Mouse (Mus musculus) stomach, embryonic 16.5 days (tissue): ENCODE data around the gene Crk. TPM values are rescaled to one million over a fixed set of nuclear protein-coding genes. Genes with fewer than 3 reads are reported as not detected.
A peak's percentile ranks its signal among the peaks of the same experiment; 100 is the strongest.

Experiments
- ATAC-seq: fragments of 200-750 bp; cut with Nextera tagmentation; 2 replicates; pipeline ENCODE4 v1.8.0; 2017; ENCODE audit warnings: moderate number of reproducible peaks, moderate TSS enrichment; ENCODE audit not compliant: insufficient read depth, low FRiP score
- H3K27ac ChIP-seq: fragments of 300-500 bp; sonication (generic); 2 replicates; pipeline ENCODE4 v1.5.1; 2014; ENCODE audit warnings: low read length
- H3K27me3 ChIP-seq: fragments of 300-500 bp; sonication (generic); 2 replicates; pipeline ENCODE4 v1.6.1; 2014; ENCODE audit warnings: low read length, control low read depth, mixed read lengths; ENCODE audit not compliant: control insufficient read depth, insufficient read depth
- H3K36me3 ChIP-seq: fragments of 300-500 bp; sonication (generic); 2 replicates; pipeline ENCODE4 v1.6.1; 2014; ENCODE audit warnings: low read length; ENCODE audit not compliant: control insufficient read depth, insufficient read depth
- H3K4me1 ChIP-seq: fragments of 300-500 bp; sonication (generic); 2 replicates; pipeline ENCODE4 v1.6.1; 2014; ENCODE audit warnings: low read length, control low read depth, mixed read lengths; ENCODE audit not compliant: control insufficient read depth, insufficient read depth
- H3K4me2 ChIP-seq: fragments of 300-500 bp; sonication (generic); 2 replicates; pipeline ENCODE4 v1.6.1; 2014; ENCODE audit warnings: low read depth, low read length, mixed read lengths
- H3K4me3 ChIP-seq: fragments of 300-500 bp; sonication (generic); replicated peaks from 2 replicates; pipeline ENCODE4 v1.5.1; 2014; ENCODE audit warnings: mild to moderate bottlenecking, low read length
- H3K9ac ChIP-seq: fragments of 300-500 bp; sonication (generic); 2 replicates; pipeline ENCODE4 v1.6.1; 2014; ENCODE audit warnings: low read length
- H3K9me3 ChIP-seq: fragments of 300-500 bp; sonication (generic); replicated peaks from 2 replicates; pipeline ENCODE4 v1.6.1; 2016; ENCODE audit warnings: low read length, control low read depth; ENCODE audit not compliant: control insufficient read depth
- WGBS: fragments of 180-500 bp; shearing (Covaris S2); extraction: QIAGEN DNeasy Blood & Tissue Kit; methylation state at CpG from one replicate; pipeline ENCODE4 v1.1.7; 2014; 5-methylcytosine and 5-hydroxymethylcytosine counted together
- polyA plus RNA-seq: library from polyadenylated mRNA; unstranded; fragments of >200 nt; fragmentation: Nextera tagmentation; extraction: Ambion mirVana; gene quantifications from 2 replicates; pipeline ENCODE4 v1.2.1, GENCODE M21; 2015

Crk gene
- polyA plus RNA-seq, 1 experiment from 2014 or later = 107 TPM

- no peak for ATAC-seq
- H3K27ac ChIP-seq = peak overlapping the region; percentile 64; the same call in 1 of the 2 replicates
- 59% methylated on average over 6 of the region's 6 CpGs for WGBS
- H3K4me1 ChIP-seq = peaks cover 22% of the 10 kb centered on the region
- H3K4me3 ChIP-seq = no peak overlapping the region
- H3K36me3 ChIP-seq = no peaks in the 10 kb centered on the region
- H3K9me3 ChIP-seq = no peaks in the 10 kb centered on the region
- no peak overlapping the region for H3K4me2 ChIP-seq
- 0 out of 2 replicates have a peak overlapping the region, but pooled peaks have one; percentile 20 for H3K9ac ChIP-seq
- no peaks in the 10 kb centered on the region for H3K27me3 ChIP-seq
Measured at GRCm38 (mm10) chr11:75647681-75648211, 31.3 kb upstream of the Crk start.

- 64% methylated on average over 4 of the region's 4 CpGs for WGBS
- Histone ChIP-seq H3K27ac (peak overlapping the region; percentile 53), H3K36me3 (no peaks in the 10 kb centered on the region), H3K9ac (no peak overlapping the region), H3K4me1 (peaks cover 30% of the 10 kb centered on the region), H3K27me3 (no peaks in the 10 kb centered on the region), H3K4me3 (no peak overlapping the region), H3K4me2 (no peak overlapping the region), H3K9me3 (no peaks in the 10 kb centered on the region)
- no peak for ATAC-seq
Measured at GRCm38 (mm10) chr11:75649155-75649561, 29.9 kb upstream of the Crk start.

DNA sequence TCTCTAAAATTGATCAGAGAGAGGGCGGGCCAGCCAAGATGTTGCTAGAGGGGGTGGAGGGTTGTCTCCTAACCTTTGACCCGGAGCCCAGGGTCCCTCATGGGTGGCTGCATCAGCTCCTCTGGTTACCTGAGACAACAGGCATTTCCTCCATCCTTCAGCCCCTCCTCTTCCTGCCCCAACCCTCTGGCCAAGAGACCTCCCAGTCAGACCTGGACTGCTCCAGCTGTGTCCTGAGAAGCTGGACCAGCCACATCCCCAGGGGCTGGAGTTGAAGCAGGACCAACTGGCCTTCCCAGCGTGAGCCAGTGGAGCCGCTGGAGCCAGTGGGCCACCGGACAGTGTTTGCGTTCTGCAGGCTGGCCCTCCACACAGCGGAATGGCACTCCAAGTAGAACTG is 28.7 kb upstream of the Crk start, which contains the start of gene Myo1c:
Myo1c (plus strand) TSS at position 194 of the 400 bp plus-strand sequence.
- Histone ChIP-seq H3K9ac (peak within 1 kb of the TSS; percentile 92), H3K4me3 (peak within 1 kb of the TSS; percentile 80), H3K4me2 (peak within 1 kb of the TSS; percentile 84), H3K36me3 (no peaks in the 10 kb centered on the region), H3K9me3 (no peaks in the 10 kb centered on the region), H3K27ac (peak within 1 kb of the TSS; percentile 97), H3K27me3 (no peaks in the 10 kb centered on the region), H3K4me1 (peaks cover 41% of the 10 kb centered on the region)
- ATAC-seq = no peak
- 75% methylated on average over 7 of the region's 7 CpGs for WGBS

DNA sequence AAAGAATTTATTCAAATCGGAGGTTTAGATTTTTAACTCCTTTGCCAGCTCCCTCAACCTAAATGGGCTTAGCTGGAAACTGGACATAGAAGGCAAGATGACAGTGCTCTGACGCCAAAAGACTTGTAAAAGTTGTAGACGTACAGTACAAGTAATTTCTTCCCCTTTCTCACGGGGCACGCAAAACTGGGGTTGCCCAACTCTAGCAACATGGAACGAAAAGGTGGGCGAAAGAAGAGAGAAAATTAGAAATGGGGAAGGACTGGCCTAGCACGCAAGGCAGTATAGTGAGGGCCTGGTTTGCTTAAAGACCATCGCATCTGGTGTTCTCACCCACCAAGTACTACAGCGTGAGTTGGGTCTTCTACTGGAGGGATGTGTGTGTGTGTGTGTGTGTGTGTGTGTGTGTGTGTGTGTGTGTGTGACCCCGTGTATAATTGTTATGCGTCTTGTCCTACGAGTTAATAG is 28.1 kb upstream of the Crk start:
- WGBS = 44% methylated on average over 13 of the region's 13 CpGs
- H3K4me3 ChIP-seq = peak overlapping the region; percentile 80
- H3K4me1 ChIP-seq = peaks cover 42% of the 10 kb centered on the region
- H3K27me3 ChIP-seq = no peaks in the 10 kb centered on the region
- peak overlapping the region; percentile 84 for H3K4me2 ChIP-seq
- H3K27ac ChIP-seq = peak overlapping the region; percentile 97
- H3K9ac ChIP-seq = peak overlapping the region; percentile 92
- no peaks in the 10 kb centered on the region for H3K36me3 ChIP-seq
- H3K9me3 ChIP-seq = no peaks in the 10 kb centered on the region
- no peak for ATAC-seq

GRCm38 (mm10) chr11:75651426-75652221 is 27.4 kb upstream of the Crk start:
- Histone ChIP-seq H3K9ac (peak overlapping the region; percentile 92), H3K4me1 (peaks cover 45% of the 10 kb centered on the region), H3K27ac (peak overlapping the region; percentile 97), H3K27me3 (no peaks in the 10 kb centered on the region), H3K4me2 (peak overlapping the region; percentile 84), H3K4me3 (peak overlapping the region; percentile 80), H3K36me3 (no peaks in the 10 kb centered on the region), H3K9me3 (no peaks in the 10 kb centered on the region)
- ATAC-seq = peak; percentile 78
- WGBS = under 1% methylated on average over 54 of the region's 54 CpGs

GRCm38 (mm10) chr11:75652222-75652941 is 26.7 kb upstream of the Crk start:
- H3K9me3 ChIP-seq = no peaks in the 10 kb centered on the region
- WGBS = 31% methylated on average over 20 of the region's 20 CpGs
- H3K4me2 ChIP-seq = peak overlapping the region; percentile 84
- peak overlapping the region; percentile 80 for H3K4me3 ChIP-seq
- H3K4me1 ChIP-seq = peaks cover 51% of the 10 kb centered on the region
- no peak for ATAC-seq
- no peaks in the 10 kb centered on the region for H3K36me3 ChIP-seq
- peak overlapping the region; percentile 92 for H3K9ac ChIP-seq
- peak overlapping the region; percentile 97 for H3K27ac ChIP-seq
- H3K27me3 ChIP-seq = no peaks in the 10 kb centered on the region

- H3K4me1 ChIP-seq = peaks cover 51% of the 10 kb centered on the region
Measured at GRCm38 (mm10) chr11:75652942-75653684, 25.9 kb upstream of the Crk start.

GRCm38 (mm10) chr11:75653781-75654470 is 25.1 kb upstream of the Crk start:
- Histone ChIP-seq H3K4me2 (peak overlapping the region; percentile 87), H3K9ac (peak overlapping the region; percentile 78), H3K27ac (peak overlapping the region; percentile 91), H3K4me1 (peaks cover 51% of the 10 kb centered on the region), H3K36me3 (no peaks in the 10 kb centered on the region), H3K27me3 (no peaks in the 10 kb centered on the region), H3K4me3 (peak overlapping the region; percentile 63), H3K9me3 (no peaks in the 10 kb centered on the region)
- ATAC-seq = peak; percentile 70
- WGBS = 1% methylated on average over 37 of the region's 45 CpGs

More at GRCm38 (mm10) chr11:75652942-75653684, 25.9 kb upstream of the Crk start:
- Histone ChIP-seq H3K27me3 (no peaks in the 10 kb centered on the region), H3K36me3 (no peaks in the 10 kb centered on the region), H3K9me3 (no peaks in the 10 kb centered on the region), H3K4me3 (peak overlapping the region; percentile 63), H3K9ac (peak overlapping the region; percentile 78), H3K4me2 (peak overlapping the region; percentile 87), H3K27ac (peak overlapping the region; percentile 91)
- 35% methylated on average over 14 of the region's 14 CpGs for whole genome bisulfite sequencing
- ATAC-seq = no peak
